Mouse (Mus musculus) 3134 (cell line): Measurements from ENCODE around the gene Ufsp1.

Source experiments
- DNase-seq: peaks from one replicate; pipeline ENCODE4 v3.0.0-alpha.2; 2011; ENCODE audit warnings: low spot score; ENCODE audit not compliant: insufficient read length; ENCODE audit errors: extremely low read depth

Gene Ufsp1

GRCm38 (mm10) chr5:137332857-137333511 lies 38.6 kb downstream of the Ufsp1 start:
- no peak for DNase-seq

DNA sequence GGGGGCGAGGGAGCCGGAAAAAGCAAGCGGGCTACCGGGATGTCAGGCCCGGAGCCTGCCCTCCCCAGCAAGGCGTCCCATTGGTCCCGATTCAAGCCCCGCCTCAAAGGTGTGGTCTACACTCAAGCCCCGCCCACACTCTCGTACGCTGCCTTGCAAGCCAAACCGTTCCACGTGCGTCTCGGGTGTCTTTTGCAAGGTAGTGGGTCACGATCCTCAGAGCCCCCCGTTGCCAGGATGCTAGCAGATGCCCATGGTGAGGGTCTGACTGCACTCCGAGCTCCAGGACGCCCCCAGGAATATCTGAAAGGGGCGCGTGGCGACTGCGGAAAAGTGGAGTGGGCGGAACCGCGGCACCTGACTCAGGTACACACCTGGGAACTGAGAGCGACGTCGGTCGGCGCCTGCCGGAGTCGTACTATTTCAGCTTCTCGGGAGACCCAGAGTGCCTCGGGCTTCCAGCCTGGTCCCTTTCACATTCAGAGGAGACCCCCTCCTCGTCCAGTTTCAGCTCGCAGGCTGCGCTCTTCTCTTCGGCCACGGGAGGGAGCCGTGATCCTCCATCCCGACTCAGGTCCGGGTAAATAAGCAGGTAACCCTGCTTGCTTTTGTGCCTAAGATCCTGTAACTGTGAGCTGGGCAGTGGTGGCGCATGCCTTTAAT lies 39.2 kb downstream of the Ufsp1 start, which contains the start of gene Slc12a9:
Gene Slc12a9 (minus strand): TSS at position 86 of the 663 bp plus-strand sequence.
- DNase-seq, result peak; percentile 93

- no peak for DNase-seq
Observed at GRCm38 (mm10) chr5:137334317-137334716, 39.9 kb downstream of the Ufsp1 start.

GRCm38 (mm10) chr5:137335066-137335465 lies 40.6 kb downstream of the Ufsp1 start:
- DNase-seq, result no peak

DNA sequence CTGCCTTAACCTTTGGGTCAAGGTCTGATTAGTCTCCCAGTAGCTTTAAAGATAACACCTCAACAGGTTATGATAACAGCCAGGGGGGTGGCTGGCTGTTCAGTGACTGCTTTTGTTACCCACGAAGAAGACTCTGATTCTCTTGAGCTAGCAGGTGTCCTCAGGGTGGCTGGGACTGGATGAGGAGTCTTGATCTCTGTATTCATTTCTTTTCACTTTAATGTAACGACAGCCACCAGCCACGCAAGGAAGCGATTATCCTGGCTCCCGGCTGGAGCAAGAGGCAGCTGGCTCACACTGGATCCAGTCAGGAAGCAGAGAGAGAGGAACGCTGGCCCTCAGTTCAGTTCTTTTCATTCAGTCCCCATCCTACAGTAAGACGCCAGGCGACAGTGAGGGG lies 42.8 kb downstream of the Ufsp1 start:
- DNase-seq, result no peak

- peak; percentile 89 for DNase-seq
Observed at GRCm38 (mm10) chr5:137338256-137338655, 43.8 kb downstream of the Ufsp1 start.

- DNase-seq, result peak; percentile 78
Observed at GRCm38 (mm10) chr5:137338663-137339289, 44.3 kb downstream of the Ufsp1 start.

- DNase-seq, result peak; percentile 74
Observed at GRCm38 (mm10) chr5:137339290-137339979, 45.0 kb downstream of the Ufsp1 start.

DNA sequence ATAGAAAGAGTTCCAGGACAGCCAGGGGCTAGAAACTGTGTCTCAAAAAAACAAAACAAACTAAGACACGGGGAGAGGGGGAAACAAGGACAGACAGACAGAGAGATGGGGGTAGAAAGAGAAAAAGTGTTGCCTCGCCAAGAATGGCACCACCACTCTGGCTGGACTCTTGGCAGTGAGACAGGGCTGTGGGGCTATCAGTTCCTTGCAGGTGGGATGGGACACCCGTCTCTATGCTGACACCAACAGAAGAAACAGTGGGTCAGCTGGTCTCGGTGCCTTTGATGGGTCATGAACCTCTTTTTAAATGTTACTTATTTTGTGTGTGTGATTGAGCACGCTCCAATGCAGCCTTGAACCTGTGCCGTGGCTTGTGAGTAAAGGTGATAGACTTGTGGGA lies 45.8 kb downstream of the Ufsp1 start:
- no peak for DNase-seq

DNA sequence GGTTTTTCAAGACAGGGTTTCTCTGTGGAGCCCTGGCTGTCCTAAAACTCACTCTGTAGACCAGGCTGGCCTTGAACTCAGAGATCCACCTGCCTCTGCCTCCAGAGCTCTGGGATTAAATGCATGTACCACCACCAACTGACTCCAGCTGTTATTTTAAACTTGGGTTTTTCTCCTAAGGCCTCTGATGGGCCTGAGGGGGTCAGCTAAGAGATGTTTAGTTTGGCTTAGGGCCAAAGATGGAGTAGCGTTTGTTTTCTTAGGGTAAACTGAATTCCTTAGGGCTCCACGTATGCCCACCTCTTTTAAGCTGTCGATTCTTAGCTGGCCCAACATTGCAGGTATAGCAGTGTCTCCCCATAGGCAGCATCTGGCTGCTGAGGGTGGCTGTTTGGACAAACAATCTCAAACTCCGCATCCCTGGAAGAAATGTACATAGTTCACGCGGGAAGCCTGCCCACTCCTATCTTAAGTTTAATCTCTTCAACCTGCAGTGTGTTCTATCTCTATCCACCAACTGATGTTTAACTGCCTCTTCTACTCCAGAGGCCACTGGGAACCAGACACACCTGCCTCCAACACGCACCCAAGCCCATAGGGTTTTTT lies 48.1 kb downstream of the Ufsp1 start:
- DNase-seq, result no peak

- DNase-seq, result no peak
Observed at GRCm38 (mm10) chr5:137343412-137343811, 49.0 kb downstream of the Ufsp1 start.

GRCm38 (mm10) chr5:137343869-137344268 lies 49.4 kb downstream of the Ufsp1 start:
- DNase-seq, result no peak
